Mouse (Mus musculus) megakaryocyte progenitor cell, adult 5-6 weeks (primary cell): ENCODE measurements around the gene Prdx5. TPM values are rescaled to one million over a fixed set of nuclear protein-coding genes. Genes with fewer than 3 reads are reported as not detected.

Source experiments
- ATAC-seq: replicated peaks from 2 replicates; pipeline ENCODE4 v1.8.0; 2016; ENCODE audit warnings: mild to moderate bottlenecking, moderate TSS enrichment, inconsistent platforms; ENCODE audit not compliant: poor library complexity
- total RNA-seq, 2 experiments: library from RNA; stranded (forward) in 1 of 2; stranded (reverse) in 1 of 2; fragments of 157-497, 149-512 nt in 1 of 2; fragments of 200-1000 nt in 1 of 2; gene quantifications; 2 replicates each; pipeline versions ENCODE4 v1.2.3 to v1.2.4; 2015 to 2017

Prdx5 gene
- total RNA-seq, 2 experiments from 2014 or later: 310 to 620 TPM

GRCm38 (mm10) chr19:6919876-6920740 lies 10.2 kb upstream of the Prdx5 start:
- no peak for ATAC-seq

- no peak for ATAC-seq
Observed at GRCm38 (mm10) chr19:6919431-6919830, 9.5 kb upstream of the Prdx5 start.

- no peak for ATAC-seq
Observed at GRCm38 (mm10) chr19:6918321-6918720, 8.4 kb upstream of the Prdx5 start.

- no peak for ATAC-seq
Observed at GRCm38 (mm10) chr19:6916496-6916895, 6.6 kb upstream of the Prdx5 start.

- peak; percentile 66 for ATAC-seq
Observed at GRCm38 (mm10) chr19:6915276-6915675, 5.4 kb upstream of the Prdx5 start.

- no peak for ATAC-seq
Observed at GRCm38 (mm10) chr19:6914540-6914939, 4.6 kb upstream of the Prdx5 start.

GRCm38 (mm10) chr19:6913991-6914390 lies 4.1 kb upstream of the Prdx5 start:
- no peak for ATAC-seq

- ATAC-seq: no peak
Observed at GRCm38 (mm10) chr19:6913036-6913435, 3.1 kb upstream of the Prdx5 start.

GRCm38 (mm10) chr19:6912205-6912970 lies 2.5 kb upstream of the Prdx5 start:
- ATAC-seq: no peak

- no peak for ATAC-seq
Observed at GRCm38 (mm10) chr19:6911101-6912074, 1.5 kb upstream of the Prdx5 start.

- peak; percentile 54 for ATAC-seq
Observed at GRCm38 (mm10) chr19:6910306-6910705, 400 bp upstream of the Prdx5 start.

GRCm38 (mm10) chr19:6909021-6909420 lies 885 bp downstream of the Prdx5 start:
- ATAC-seq: no peak

GRCm38 (mm10) chr19:6907811-6908540 lies 1.9 kb downstream of the Prdx5 start:
- ATAC-seq: no peak

- no peak for ATAC-seq
Observed at GRCm38 (mm10) chr19:6907094-6907493, 2.8 kb downstream of the Prdx5 start.

GRCm38 (mm10) chr19:6906199-6906598 lies 3.7 kb downstream of the Prdx5 start:
- no peak for ATAC-seq

- ATAC-seq: no peak
Observed at GRCm38 (mm10) chr19:6905498-6906159, 4.3 kb downstream of the Prdx5 start.

GRCm38 (mm10) chr19:6904846-6905245 lies 5.1 kb downstream of the Prdx5 start:
- no peak for ATAC-seq

- no peak for ATAC-seq
Observed at GRCm38 (mm10) chr19:6903031-6903430, 6.9 kb downstream of the Prdx5 start.

GRCm38 (mm10) chr19:6899641-6900040 lies 10.3 kb downstream of the Prdx5 start:
- ATAC-seq: no peak
